Mouse (Mus musculus): Measurements from ENCODE around the gene Rsph9. TPM values are rescaled to one million over a fixed set of nuclear protein-coding genes. Genes with fewer than 3 reads are reported as not detected.
A peak's percentile ranks its signal among the peaks of the same experiment; 100 is the strongest.

Gene Rsph9
- polyA plus RNA-seq, 1 experiment from 2014 or later = 37.1 TPM

GRCm38 (mm10) chr17:46075551-46076259 lies 68.3 kb downstream of the Rsph9 start:
- Histone ChIP-seq H3K9ac (no peak overlapping the region), H3K9me3 (replicated peaks) (no peaks in the 10 kb centered on the region), H3K36me3 (no peaks in the 10 kb centered on the region), H3K4me2 (replicated peaks) (no peak overlapping the region), H3K4me1 (peaks cover 34% of the 10 kb centered on the region), H3K4me3 (replicated peaks) (no peak overlapping the region), H3K27ac (replicated peaks) (no peak overlapping the region), H3K27me3 (no peaks in the 10 kb centered on the region)
- 70% methylated on average over 5 of the region's 5 CpGs for whole genome bisulfite sequencing
- ATAC-seq (ENCODE audit: insufficient number of reproducible peaks, low FRiP score, low TSS enrichment, low read depth) = no peak

- 50% methylated on average over 3 of the region's 3 CpGs for WGBS
Measured at GRCm38 (mm10) chr17:46075116-46075485, 68.9 kb downstream of the Rsph9 start.

DNA sequence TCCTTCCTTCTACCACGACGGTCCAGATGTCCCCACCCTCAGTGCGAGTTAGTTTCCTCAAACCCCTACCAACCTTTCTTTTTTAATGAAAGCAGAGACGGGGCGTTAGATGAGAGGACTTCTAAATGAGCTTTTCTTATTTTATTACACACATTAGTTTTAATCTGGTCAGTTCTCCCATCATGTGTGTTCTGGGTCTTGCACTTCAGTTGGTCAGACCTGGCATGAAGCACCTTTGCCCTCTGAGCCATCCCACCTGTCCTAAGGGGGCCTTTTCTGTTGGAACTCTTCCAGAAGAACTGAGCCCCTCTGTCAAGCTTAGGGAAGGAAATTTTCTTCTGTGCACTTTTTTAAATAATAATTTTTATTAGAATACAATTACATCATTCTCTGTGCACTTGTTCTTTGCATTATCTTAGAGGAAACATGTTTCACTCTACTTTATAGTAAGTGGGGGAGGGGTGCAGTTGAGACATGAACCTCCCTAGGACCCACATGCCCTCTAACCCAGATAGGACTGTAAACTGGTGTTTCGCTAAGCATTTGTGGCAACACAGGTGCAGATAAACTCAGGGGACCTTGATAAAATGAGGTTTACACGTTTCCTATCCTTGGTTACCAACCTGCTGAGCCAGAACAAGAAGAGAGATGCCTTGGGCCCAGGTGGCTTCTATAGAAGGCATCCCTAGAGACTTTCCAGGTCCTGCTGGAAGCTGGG lies 69.5 kb downstream of the Rsph9 start:
- ATAC-seq (ENCODE audit: insufficient number of reproducible peaks, low FRiP score, low TSS enrichment, low read depth) = no peak
- Histone ChIP-seq H3K9me3 (replicated peaks) (no peaks in the 10 kb centered on the region), H3K4me3 (replicated peaks) (peak overlapping the region; percentile 30), H3K9ac (no peak overlapping the region), H3K27me3 (no peaks in the 10 kb centered on the region), H3K4me2 (replicated peaks) (peak overlapping the region; percentile 53), H3K27ac (replicated peaks) (peak overlapping the region; percentile 25; the same call in 1 of the 2 replicates), H3K4me1 (peaks cover 34% of the 10 kb centered on the region), H3K36me3 (no peaks in the 10 kb centered on the region)
- 27% methylated on average over 7 of the region's 7 CpGs for WGBS

More at GRCm38 (mm10) chr17:46075116-46075485, 68.9 kb downstream of the Rsph9 start:
- H3K4me3 ChIP-seq (replicated peaks) = no peak overlapping the region
- H3K9me3 ChIP-seq (replicated peaks) = no peaks in the 10 kb centered on the region
- no peak for ATAC-seq (ENCODE audit: insufficient number of reproducible peaks, low FRiP score, low TSS enrichment, low read depth)
- H3K9ac ChIP-seq = no peak overlapping the region
- H3K4me2 ChIP-seq (replicated peaks) = no peak overlapping the region
- no peaks in the 10 kb centered on the region for H3K27me3 ChIP-seq
- no peaks in the 10 kb centered on the region for H3K36me3 ChIP-seq
- no peak overlapping the region for H3K27ac ChIP-seq (replicated peaks)
- H3K4me1 ChIP-seq = peaks cover 34% of the 10 kb centered on the region

DNA sequence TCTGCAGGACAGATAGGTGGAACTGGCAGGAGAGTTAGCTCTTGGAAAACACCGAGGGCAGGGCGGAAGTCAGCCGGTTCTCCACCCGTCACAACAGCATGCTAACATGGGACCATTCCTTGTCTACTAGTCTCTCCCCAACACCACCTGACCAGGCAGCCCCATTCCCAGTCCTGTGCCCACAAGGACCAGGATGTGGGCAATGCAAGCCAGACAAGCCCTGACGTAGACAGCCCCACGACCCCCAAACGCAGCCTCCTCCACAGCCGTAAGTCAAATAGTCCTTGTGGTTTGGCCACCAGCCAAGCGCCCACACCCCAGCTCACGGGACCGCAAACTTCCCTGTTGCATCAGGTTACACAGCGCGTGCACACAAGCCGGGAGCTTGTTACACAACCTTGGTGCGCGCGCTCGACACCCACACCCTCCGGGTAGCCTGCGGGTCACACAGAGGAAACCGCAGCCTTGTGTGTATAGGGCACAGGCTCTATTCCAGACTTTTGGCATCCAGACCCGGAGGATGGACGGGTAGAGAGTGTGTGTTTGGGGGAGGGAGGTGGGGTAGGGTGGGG lies 70.2 kb downstream of the Rsph9 start:
- peak; percentile 86 for ATAC-seq (ENCODE audit: insufficient number of reproducible peaks, low FRiP score, low TSS enrichment, low read depth)
- Histone ChIP-seq H3K27me3 (no peaks in the 10 kb centered on the region), H3K9me3 (replicated peaks) (no peaks in the 10 kb centered on the region), H3K4me2 (replicated peaks) (peak overlapping the region; percentile 53), H3K4me1 (peaks cover 34% of the 10 kb centered on the region), H3K4me3 (replicated peaks) (peak overlapping the region; percentile 30), H3K27ac (replicated peaks) (peak overlapping the region; percentile 25), H3K36me3 (no peaks in the 10 kb centered on the region), H3K9ac (no peak overlapping the region)
- WGBS = 5% methylated on average over 23 of the region's 23 CpGs

Other genes starting within 250 kb of the Rsph9 start
- gene Vegfa, start 111.8 kb downstream of the Rsph9 start, polyA plus RNA-seq (2015; fragmentation: Nextera tagmentation; extraction: Ambion mirVana) = 4.6 and 6.9 TPM in 2 replicates
- gene Mrps18a, start 33.2 kb downstream of the Rsph9 start, polyA plus RNA-seq (2015; fragmentation: Nextera tagmentation; extraction: Ambion mirVana) = 124 and 134 TPM in 2 replicates
- gene Mad2l1bp, start 9.3 kb upstream of the Rsph9 start, polyA plus RNA-seq (2015; fragmentation: Nextera tagmentation; extraction: Ambion mirVana) = 31.8 and 35.1 TPM in 2 replicates
- gene Gtpbp2, start 16.8 kb upstream of the Rsph9 start, polyA plus RNA-seq (2015; fragmentation: Nextera tagmentation; extraction: Ambion mirVana) = 43.3 and 45.4 TPM in 2 replicates
- gene Polh, start 58.4 kb upstream of the Rsph9 start, polyA plus RNA-seq (2015; fragmentation: Nextera tagmentation; extraction: Ambion mirVana) = 18.4 and 20.2 TPM in 2 replicates
- 33.0 and 35.0 TPM in 2 replicates for gene Xpo5, start 58.6 kb upstream of the Rsph9 start, polyA plus RNA-seq (2015; fragmentation: Nextera tagmentation; extraction: Ambion mirVana)
- 81.3 and 83.1 TPM in 2 replicates for gene Polr1c, start 103.8 kb upstream of the Rsph9 start, polyA plus RNA-seq (2015; fragmentation: Nextera tagmentation; extraction: Ambion mirVana)
- gene Yipf3, start 103.9 kb upstream of the Rsph9 start, polyA plus RNA-seq (2015; fragmentation: Nextera tagmentation; extraction: Ambion mirVana) = 141 and 147 TPM in 2 replicates
- 2.3 and 3.7 TPM in 2 replicates for gene Lrrc73, start 109.3 kb upstream of the Rsph9 start, polyA plus RNA-seq (2015; fragmentation: Nextera tagmentation; extraction: Ambion mirVana)
- gene Tjap1, start 138.8 kb upstream of the Rsph9 start, polyA plus RNA-seq (2015; fragmentation: Nextera tagmentation; extraction: Ambion mirVana) = 56.0 and 64.0 TPM in 2 replicates
- gene Dlk2, start 153.2 kb upstream of the Rsph9 start, polyA plus RNA-seq (2015; fragmentation: Nextera tagmentation; extraction: Ambion mirVana) = 16.6 and 16.8 TPM in 2 replicates
- gene Abcc10, start 184.1 kb upstream of the Rsph9 start, polyA plus RNA-seq (2015; fragmentation: Nextera tagmentation; extraction: Ambion mirVana) = 5.8 and 6.7 TPM in 2 replicates
- 10.7 and 11.9 TPM in 2 replicates for gene Zfp318, start 239.5 kb upstream of the Rsph9 start, polyA plus RNA-seq (2015; fragmentation: Nextera tagmentation; extraction: Ambion mirVana)

Data from embryonic facial prominence, embryonic 15.5 days (tissue).